Mouse (Mus musculus) erythroblast, embryonic 14.5 days (primary cell): Measurements from ENCODE around the gene Fbxo3. TPM values are rescaled to one million over a fixed set of nuclear protein-coding genes. Genes with fewer than 3 reads are reported as not detected.
A peak's percentile ranks its signal among the peaks of the same experiment; 100 is the strongest.
"Not testable (repeated sequence)": the region's sequence is repeated elsewhere in the genome, so short reads cannot be mapped to it uniquely, and the experiment has no call there.

ENCODE experiments used
- H3K27me3 ChIP-seq: 2 replicates; pipeline ENCODE4 v1.6.1; 2012; ENCODE audit warnings: inconsistent platforms; ENCODE audit not compliant: control insufficient read depth
- H3K36me3 ChIP-seq: 2 replicates; pipeline ENCODE4 v1.6.1; 2012; ENCODE audit warnings: mild to moderate bottlenecking, inconsistent platforms; ENCODE audit not compliant: control insufficient read depth
- H3K4me1 ChIP-seq: 2 replicates; pipeline ENCODE4 v1.6.1; 2012; ENCODE audit warnings: inconsistent platforms; ENCODE audit not compliant: control insufficient read depth
- H3K4me3 ChIP-seq: replicated peaks from 2 replicates; pipeline ENCODE3; 2012; ENCODE audit warnings: moderate library complexity, mild to moderate bottlenecking, inconsistent platforms
- H3K9me3 ChIP-seq: 2 replicates; pipeline ENCODE4 v1.6.1; 2012; ENCODE audit warnings: low read length, inconsistent platforms, mixed read lengths; ENCODE audit not compliant: control insufficient read depth
- GATA1 ChIP-seq: IDR thresholded peaks from 2 replicates; pipeline ENCODE4 v1.6.1; 2012; ENCODE audit warnings: low read length, inconsistent platforms, mixed read lengths
- TAL1 ChIP-seq: IDR thresholded peaks from 3 replicates; pipeline ENCODE4 v1.6.1; 2012; ENCODE audit warnings: low read length, inconsistent platforms, mixed read lengths
- polyA plus RNA-seq: library from polyadenylated mRNA; stranded (reverse); fragments of >175 nt; gene quantifications from 2 replicates; pipeline ENCODE4 v1.2.3, GENCODE M21; 2012

Fbxo3 gene
- polyA plus RNA-seq, 1 experiment = 0.70 TPM

DNA sequence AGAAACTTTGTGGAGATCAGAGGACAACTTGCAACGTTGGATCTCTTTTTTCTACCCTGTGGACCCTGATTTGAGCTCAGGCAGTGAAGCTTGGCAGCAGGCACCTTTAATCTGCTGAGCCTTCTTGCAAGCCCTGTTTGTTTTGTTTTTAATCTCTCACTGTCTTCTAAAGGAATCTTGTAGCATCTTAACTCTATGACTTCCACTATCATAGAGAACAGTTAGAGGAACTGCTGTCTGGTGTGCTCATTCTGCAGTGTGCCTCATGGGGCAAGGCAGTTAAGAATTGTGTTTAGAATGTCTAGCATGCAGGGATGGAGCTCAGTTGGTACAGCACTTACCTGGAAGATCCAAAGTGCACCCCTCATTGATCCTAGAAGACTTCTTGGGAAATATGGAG, 72.4 kb downstream of the Fbxo3 start:
- Histone ChIP-seq H3K36me3 (peaks cover 46% of the 10 kb centered on the region), H3K27me3 (no peaks in the 10 kb centered on the region), H3K4me3 (peak overlapping the region; percentile 16), H3K4me1 (peaks cover 71% of the 10 kb centered on the region), H3K9me3 (no peaks in the 10 kb centered on the region)
- TF ChIP-seq TAL1 (no peak), GATA1 (no peak)

GRCm38 (mm10) chr2:104104800-104105199, 77.3 kb downstream of the Fbxo3 start:
- peaks cover 62% of the 10 kb centered on the region for H3K36me3 ChIP-seq
- TF ChIP-seq TAL1 (no peak), GATA1 (no peak)
- H3K4me1 ChIP-seq = peaks cover 60% of the 10 kb centered on the region
- no peaks in the 10 kb centered on the region for H3K9me3 ChIP-seq
- H3K27me3 ChIP-seq = no peaks in the 10 kb centered on the region
- H3K4me3 ChIP-seq = no peak overlapping the region

DNA sequence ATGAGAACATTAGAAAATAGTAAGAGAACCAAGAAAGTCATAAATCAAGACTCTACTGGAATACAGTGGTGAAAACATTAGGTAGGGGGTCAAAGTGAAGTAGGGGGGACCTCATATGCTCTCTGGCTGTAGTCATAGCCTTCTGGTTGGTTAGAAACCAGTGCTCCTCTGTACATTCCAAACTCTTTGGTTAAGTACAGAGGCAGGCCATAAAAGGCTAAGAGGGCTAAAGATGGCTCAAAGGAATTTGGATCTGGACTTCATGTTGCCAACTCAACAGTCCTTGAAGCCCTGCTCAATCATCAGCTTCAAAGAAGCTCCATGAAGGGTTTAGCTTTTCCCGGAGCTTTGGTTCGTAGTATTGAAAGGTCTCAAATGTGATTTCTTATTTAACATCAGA, 81.5 kb downstream of the Fbxo3 start:
- H3K27me3 ChIP-seq, H3K9me3 ChIP-seq, H3K4me3 ChIP-seq: not testable (repeated sequence)
- peaks cover 42% of the 10 kb centered on the region for H3K4me1 ChIP-seq
- H3K36me3 ChIP-seq = peaks cover 61% of the 10 kb centered on the region

- Histone ChIP-seq H3K9me3 (no peaks in the 10 kb centered on the region), H3K27me3 (no peaks in the 10 kb centered on the region), H3K36me3 (peaks cover 61% of the 10 kb centered on the region), H3K4me3 (no peak overlapping the region), H3K4me1 (peaks cover 37% of the 10 kb centered on the region)
- no peak for TF ChIP-seq TAL1
Measured at GRCm38 (mm10) chr2:104109528-104109927, 82.0 kb downstream of the Fbxo3 start.

DNA sequence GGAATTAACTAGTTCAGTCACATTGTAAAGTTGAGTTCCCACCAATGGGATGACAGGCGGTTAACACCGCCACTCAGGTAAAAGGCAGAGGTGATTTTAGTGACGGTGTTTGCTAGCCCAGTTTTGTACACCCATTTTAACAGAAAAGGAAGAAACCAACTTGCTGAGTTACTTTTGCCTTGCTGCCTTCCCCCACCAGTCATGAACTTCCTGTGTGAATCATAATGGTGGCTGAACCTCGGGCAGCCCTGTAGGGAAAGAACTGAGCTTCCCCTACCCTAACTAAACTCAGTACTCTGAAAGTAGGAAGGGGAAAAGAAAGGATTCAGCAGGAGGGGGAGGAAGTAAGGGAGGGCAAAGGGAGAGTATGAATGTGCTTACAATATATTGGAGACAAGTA, 82.5 kb downstream of the Fbxo3 start:
- Histone ChIP-seq H3K4me1 (peaks cover 33% of the 10 kb centered on the region), H3K36me3 (peaks cover 60% of the 10 kb centered on the region), H3K4me3 (no peak overlapping the region), H3K9me3 (no peaks in the 10 kb centered on the region), H3K27me3 (no peaks in the 10 kb centered on the region)
- TF ChIP-seq GATA1 (no peak), TAL1 (no peak)

- not testable (repeated sequence) for H3K9me3 ChIP-seq, H3K27me3 ChIP-seq, H3K4me3 ChIP-seq
- H3K4me1 ChIP-seq = peaks cover 26% of the 10 kb centered on the region
- H3K36me3 ChIP-seq = peaks cover 50% of the 10 kb centered on the region
Measured at GRCm38 (mm10) chr2:104111170-104111797, 83.8 kb downstream of the Fbxo3 start.

Other genes starting within 250 kb of the Fbxo3 start
- 4.6 and 5.9 TPM in 2 replicates for gene Caprin1, start 230.1 kb upstream of the Fbxo3 start, polyA plus RNA-seq
- gene Lmo2, start 69.7 kb upstream of the Fbxo3 start, polyA plus RNA-seq = 141 and 161 TPM in 2 replicates
- not detected in 2 replicates for gene 4931422A03Rik, start 640 bp downstream of the Fbxo3 start, polyA plus RNA-seq
- not detected in 2 replicates for gene Gm10912, start 38.1 kb downstream of the Fbxo3 start, polyA plus RNA-seq
- gene Gm10799, start 40.8 kb downstream of the Fbxo3 start, polyA plus RNA-seq = not detected in 2 replicates
- 0.14 and 0.31 TPM in 2 replicates for gene Cd59b, start 42.1 kb downstream of the Fbxo3 start, polyA plus RNA-seq
- gene Cd59a, start 68.1 kb downstream of the Fbxo3 start, polyA plus RNA-seq = 2.0 and 2.5 TPM in 2 replicates
- 0.86 and 0.96 TPM in 2 replicates for gene A930018P22Rik, start 95.0 kb downstream of the Fbxo3 start, polyA plus RNA-seq